Mouse (Mus musculus): ENCODE measurements around the gene Spem1. TPM values are rescaled to one million over a fixed set of nuclear protein-coding genes. Genes with fewer than 3 reads are reported as not detected.
A peak's percentile ranks its signal among the peaks of the same experiment; 100 is the strongest.

Spem1 gene
- total RNA-seq, 2 experiments from 2014 or later = not detected

DNA sequence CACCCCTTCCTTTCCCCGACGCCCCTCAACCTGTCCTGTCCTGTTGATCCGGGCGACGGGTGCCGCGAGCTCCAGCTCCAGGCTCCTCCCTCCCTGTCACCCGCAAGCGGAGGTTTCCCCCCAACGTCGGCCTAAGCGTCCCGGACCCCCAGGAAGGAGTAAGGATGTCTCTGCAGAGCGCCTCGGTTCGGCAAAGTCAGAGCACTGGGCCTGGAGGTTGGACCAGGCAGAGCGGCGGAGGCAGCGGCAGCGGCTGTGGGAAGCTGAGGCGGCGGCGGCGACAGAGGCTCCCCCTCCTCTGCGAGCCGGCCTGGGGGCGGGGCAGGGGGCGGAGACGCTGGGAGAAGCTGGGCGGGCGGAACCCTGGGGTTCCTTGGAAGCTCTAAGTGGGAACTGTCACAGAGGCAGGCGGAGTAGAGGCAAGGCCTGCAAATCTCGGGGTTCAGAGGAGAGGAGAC is 19.3 kb downstream of the Spem1 start:
- ATAC-seq (replicated peaks; ENCODE audit: poor library complexity, severe bottlenecking) = peak; percentile 62

DNA sequence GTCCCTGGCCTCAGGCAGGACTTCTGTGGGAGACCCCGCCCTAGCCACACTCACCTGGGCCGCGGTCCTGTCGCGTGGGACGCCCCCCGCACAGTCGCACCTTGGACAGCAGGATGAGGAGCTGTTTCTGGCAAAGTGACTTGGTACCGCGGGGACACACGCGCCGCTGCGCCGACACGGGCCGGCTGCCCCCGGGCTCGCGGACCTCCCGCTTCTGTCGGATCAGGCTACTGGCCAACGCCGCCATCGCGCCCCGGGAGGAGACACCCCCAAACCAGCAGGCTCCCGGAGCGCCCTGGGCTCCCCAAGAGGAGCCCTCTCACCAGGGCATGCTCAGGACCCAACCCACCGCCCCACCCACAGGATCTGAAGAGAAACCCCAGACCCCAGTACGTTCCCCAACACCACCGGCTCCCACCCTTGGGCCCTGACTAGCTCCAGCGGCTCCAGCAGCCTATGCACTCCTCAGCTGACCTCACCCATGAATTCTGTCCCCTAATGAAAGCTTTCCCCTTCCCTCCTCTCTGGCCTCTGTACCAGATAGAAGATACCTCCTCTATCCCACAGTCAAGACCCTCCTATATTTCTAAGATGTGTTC is 20.5 kb downstream of the Spem1 start, which contains the start of gene Fgf11:
TSS of gene Fgf11 (minus strand) at position 479 of the 599 bp plus-strand sequence.
- ATAC-seq (replicated peaks; ENCODE audit: poor library complexity, severe bottlenecking) = no peak

DNA sequence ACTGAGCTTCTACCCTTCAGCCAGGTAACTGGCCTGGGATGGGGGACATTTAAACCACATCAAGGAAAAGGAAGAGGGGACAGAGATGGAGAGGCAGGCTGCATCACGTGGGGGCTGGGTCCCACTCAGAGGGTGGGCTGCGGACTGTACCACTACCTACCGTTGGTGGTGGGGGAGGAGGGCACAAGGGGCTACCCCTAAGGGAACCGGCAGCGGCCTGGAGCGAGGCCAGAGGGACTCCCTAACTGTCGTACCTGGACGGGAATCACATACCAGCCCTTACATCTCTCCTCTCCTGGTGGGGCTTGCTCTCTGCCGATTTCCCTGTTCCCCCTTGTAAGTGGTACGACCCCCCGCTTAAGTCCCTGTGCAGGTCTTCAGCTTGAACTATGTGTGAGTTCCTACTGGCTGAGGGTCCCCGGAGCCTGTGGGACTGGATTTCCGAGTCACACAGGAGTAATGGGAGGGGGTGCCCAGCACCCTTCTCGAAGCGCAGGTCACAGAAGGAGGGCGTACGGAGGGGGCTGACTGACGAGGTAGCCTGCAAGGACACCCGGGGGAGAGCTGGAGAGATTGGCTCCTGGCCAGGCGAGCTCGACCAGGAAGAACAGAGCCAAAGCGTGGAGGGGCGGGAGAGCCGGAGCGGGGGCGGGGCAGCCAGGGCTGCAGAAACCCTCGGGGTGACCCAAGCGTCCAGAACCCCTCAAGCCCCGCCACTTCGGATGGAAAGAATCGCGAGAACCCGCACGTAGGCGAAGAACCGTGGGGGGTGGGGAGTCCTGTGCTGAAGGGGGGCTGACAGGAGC is 21.4 kb downstream of the Spem1 start:
- no peak for ATAC-seq (replicated peaks; ENCODE audit: poor library complexity, severe bottlenecking)

DNA sequence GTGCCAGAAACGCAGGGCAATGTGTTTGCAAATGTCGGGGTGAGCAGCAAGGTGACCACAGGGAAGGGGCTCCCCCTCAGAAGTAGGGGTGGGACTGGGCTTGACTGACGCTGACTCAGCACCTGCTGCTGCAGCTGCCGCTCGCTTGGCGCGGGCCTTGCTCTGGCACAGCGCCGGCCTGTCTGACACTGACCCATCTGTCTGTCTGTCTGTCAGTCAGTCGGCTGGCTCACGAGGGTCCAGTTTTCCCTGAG is 21.9 kb downstream of the Spem1 start:
- no peak for ATAC-seq (replicated peaks; ENCODE audit: poor library complexity, severe bottlenecking)

DNA sequence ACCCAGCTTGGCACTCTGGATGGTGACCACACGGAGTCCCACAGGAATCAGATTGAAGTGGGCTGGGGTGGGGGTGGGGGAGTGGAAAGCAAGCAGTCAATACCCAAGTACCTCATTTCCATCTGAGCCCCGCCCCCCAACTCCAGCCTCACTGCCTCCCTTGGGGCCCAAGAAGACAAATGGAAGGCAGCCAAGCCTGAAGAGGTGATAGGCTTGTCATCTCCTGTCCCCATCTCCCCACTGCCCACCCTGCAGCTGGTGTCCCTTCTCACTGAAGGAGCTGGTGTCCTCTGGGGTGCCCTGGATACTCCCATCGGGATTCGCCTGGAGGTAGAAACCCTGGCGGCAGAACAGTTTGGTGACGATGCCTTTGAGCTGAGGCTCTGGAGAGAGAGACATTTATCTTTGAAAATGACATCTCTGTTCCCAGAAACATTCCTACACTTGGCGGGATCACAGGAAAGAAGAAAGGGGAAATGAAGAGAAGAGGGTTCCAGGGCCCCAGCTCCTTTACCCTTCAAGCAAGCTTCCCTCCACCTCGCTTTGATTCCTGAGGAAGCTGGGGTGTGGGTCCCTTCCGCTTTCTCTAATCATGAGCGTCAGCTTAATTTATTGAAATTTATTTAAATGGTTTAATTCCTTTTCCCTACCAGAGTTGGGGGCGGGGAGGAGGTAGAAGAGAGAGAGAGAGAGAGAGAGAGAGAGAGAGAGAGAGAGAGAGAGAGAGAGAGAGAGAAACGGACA is 22.4 kb downstream of the Spem1 start:
- no peak for ATAC-seq (replicated peaks; ENCODE audit: poor library complexity, severe bottlenecking)

DNA sequence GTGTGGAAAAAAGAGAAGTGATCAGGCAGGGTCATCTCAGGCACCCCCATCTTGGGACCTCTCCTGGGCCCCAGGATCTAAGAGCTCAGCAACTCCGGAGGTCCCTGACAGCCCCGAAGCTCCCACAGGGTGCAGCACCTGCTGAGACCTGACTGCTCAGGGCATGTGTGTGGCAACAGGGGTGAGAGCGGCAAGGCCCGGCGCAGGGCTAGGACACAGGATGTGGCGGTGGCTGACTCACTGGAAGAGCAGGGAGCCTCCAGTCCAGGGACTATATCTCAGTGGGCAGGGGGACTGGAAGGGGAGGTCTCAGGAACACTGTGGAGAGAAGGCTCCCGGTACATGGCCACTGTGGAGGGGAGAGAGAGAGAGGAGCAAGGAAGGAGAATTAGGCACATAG is 24.1 kb downstream of the Spem1 start:
- no peak for ATAC-seq (replicated peaks; ENCODE audit: poor library complexity, severe bottlenecking)

DNA sequence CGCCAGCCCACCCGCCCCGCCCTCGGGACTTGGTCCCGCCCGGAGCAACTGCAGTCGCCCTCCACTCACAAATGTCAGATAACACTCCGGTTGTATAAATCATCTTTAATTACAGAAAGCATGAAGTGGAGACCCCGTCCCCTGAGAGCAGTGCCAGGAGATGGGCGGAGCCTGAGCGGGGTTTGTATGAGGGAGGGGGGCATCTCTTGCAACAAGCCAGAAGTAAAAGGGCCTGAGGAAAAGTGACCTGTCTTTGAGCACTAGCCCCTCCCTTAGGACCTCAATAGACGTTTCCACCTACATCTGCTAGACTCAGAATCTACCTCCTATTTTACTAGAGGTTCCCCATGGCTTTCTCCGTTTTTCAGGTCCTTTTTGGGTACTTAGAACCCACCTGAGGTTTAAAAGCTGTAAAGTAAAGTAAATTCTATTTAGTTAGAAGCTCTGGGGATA is 26.0 kb downstream of the Spem1 start:
- ATAC-seq (replicated peaks; ENCODE audit: poor library complexity, severe bottlenecking) = no peak

DNA sequence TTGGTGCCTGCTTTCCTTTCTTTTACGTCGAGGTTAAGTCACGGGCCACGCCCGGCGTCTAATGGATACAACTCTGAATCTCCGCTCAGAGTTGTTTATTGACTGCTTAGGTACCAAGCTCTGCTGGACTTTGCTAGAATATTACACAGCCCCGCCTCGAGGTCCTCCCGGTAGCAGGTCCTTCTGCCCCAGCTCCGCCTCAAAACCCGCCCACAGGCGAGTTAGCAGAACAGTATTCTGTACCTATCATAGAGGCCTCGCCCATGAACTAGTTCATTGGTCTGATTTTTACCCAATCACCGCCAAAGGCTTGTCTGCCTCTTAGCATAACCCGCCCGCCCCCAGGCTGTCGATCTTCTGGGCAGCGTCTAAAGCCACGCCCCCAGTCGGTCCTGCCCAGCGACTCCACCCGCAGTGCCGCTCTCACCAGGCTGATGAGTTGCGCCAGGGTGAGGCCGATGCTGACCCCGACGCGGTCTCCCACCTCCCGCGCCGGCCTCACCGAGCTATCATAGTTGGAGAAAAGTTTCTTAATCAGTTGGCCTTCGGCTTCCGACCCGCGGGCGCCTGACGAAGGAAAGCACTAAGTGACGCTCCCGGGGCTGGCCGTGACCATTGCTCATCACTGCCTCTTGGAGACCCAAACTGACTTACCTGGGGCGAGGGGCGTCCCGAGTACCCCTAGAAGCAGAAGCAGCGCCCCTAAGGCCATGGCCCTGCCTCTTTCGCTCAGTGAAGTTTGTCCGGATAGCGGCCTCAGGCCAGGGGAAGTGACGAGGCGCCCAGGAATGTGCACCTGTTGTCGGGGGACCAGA is 26.6 kb downstream of the Spem1 start, which contains the start of gene Chrnb1:
TSS of gene Chrnb1 (minus strand) at position 776 of the 815 bp plus-strand sequence.
- peak; percentile 92 for ATAC-seq (replicated peaks; ENCODE audit: poor library complexity, severe bottlenecking)

DNA sequence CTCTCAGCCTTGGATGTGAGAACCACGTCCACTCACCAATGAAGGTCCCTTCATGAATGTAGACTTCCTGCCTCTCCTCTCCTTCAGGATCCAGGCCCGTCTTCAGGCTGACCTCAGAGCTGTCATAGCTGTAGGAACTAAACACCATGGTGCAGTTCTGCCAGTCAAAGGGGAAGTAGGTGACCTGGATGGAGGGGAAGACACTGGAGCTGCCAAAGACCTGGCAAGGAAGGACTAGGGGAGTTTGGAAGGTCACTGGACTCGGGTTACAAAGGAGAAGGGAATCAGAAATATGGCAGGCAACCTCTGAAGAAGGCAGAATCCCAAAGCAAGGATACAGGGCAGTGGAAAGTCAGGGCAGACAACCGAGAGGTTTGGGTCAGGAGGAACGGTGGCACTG is 28.6 kb downstream of the Spem1 start:
- ATAC-seq (replicated peaks; ENCODE audit: poor library complexity, severe bottlenecking) = no peak

DNA sequence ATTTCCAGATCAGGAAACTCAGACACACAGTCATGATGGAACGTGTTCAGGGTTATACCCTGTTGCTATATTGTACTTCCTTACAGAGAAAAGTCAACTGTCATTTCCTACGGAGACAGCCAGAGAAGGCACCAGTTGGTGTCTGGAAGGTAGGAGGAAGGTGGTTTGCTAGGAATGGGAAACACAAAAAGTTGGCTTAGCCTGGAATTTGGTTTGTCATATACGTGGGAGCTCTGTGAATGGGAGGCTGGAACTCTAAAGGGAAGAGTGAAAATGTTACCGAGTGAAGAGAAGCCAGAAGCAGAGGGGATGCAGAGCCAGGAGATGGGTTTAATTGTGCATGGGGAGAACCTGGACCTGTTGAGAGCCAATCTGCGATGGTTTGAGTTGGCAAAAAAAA is 30.6 kb downstream of the Spem1 start:
- ATAC-seq (replicated peaks; ENCODE audit: poor library complexity, severe bottlenecking) = no peak

DNA sequence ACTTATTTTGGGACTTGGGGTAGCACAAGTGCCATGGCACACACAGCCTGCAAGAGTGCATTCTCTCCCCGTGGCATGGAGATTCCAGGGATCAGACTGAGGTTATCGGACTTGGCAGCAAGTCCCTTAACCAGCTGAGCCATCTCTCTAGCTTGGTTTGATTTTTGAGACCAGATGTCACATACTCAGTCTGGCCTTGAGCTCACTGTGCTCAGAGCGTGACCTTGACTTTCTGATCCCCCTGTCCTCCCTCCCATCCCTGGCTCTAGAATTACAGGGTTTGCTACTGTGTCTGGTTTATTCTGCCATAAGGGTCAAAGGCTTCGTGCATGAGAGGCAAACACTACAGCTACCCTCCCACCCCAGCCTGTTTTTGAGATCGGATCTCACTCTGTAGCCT is 32.5 kb downstream of the Spem1 start:
- no peak for ATAC-seq (replicated peaks; ENCODE audit: poor library complexity, severe bottlenecking)

DNA sequence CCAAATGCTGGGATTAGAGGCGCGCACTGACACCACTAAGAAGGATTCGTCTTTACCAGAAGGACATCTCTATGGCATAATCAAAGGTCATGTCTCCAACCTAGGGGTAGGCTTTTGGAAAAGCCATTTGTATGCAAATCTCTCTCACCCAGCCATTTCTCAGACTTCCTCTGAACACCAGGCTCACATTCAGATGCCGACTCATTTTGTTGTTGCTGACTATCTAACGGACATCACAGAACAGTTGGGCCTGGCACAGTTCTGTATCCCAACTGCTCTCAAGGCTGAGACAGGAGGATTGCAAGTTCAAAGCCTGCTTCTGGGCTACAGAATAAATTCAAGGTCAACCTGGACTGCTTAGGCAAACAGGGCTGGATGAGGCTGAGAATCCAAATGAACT is 34.7 kb downstream of the Spem1 start:
- no peak for ATAC-seq (replicated peaks; ENCODE audit: poor library complexity, severe bottlenecking)

DNA sequence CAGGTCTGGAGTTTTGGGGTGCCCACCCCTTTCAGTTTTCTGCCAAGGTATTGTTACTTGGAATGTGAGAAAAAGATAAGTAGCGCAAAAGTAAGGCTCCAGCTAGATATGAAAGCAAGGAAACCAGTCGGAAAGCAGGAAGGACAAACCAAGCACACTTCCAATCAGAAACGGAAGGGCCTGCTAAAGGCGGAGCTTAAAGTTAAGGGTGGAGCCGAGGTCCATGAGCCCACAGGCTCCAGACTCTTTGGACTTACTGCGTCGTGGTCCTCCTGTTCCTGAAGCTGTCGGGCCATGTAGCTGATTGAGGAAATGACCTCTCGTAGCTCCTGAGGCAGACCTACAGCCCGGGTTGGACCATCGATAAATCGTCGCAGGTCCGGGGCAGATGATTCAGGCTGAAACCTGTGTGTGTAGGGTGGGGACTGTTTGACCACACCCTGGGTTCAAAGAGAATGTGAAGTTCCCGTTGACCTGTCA is 37.1 kb downstream of the Spem1 start:
- ATAC-seq (replicated peaks; ENCODE audit: poor library complexity, severe bottlenecking) = peak; percentile 90

DNA sequence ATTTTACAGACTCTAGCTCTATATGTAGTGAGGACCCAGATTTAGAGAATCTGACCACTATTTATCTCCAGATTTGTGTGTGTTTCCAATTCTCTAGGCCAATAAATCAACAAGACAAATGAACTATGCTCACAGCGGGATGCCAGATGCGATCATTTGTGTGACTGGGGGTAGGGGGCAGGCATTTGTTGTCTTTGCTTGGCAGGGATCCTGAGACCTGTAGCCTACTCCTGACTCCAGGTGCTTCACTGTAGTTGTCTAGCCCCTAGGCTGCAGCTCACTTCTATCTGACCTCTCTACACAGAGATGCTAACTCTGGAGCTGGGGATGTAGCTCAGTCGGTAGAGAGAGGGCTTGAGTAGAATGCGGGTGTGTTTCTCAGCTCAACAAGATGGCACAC is 40.2 kb downstream of the Spem1 start:
- no peak for ATAC-seq (replicated peaks; ENCODE audit: poor library complexity, severe bottlenecking)

DNA sequence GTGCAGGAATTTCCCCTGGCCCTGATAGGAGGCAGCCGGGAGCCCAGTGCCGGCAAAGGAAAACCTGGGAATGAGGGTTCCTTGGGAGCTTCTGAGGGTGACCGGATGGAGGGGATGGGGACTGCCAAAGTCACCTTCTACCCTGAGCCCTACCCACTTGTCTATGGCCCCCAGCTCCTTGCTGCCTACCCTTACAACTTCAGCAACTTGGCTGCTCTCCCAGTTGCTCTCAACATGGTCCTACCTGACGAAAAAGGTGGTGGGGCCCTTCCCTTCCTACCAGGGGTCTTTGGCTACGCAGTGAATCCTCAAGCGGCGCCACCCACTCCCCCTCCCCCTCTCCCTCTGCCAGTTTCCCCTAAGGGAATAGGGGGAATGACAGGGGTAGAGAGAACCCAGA is 43.0 kb downstream of the Spem1 start:
- no peak for ATAC-seq (replicated peaks; ENCODE audit: poor library complexity, severe bottlenecking)

DNA sequence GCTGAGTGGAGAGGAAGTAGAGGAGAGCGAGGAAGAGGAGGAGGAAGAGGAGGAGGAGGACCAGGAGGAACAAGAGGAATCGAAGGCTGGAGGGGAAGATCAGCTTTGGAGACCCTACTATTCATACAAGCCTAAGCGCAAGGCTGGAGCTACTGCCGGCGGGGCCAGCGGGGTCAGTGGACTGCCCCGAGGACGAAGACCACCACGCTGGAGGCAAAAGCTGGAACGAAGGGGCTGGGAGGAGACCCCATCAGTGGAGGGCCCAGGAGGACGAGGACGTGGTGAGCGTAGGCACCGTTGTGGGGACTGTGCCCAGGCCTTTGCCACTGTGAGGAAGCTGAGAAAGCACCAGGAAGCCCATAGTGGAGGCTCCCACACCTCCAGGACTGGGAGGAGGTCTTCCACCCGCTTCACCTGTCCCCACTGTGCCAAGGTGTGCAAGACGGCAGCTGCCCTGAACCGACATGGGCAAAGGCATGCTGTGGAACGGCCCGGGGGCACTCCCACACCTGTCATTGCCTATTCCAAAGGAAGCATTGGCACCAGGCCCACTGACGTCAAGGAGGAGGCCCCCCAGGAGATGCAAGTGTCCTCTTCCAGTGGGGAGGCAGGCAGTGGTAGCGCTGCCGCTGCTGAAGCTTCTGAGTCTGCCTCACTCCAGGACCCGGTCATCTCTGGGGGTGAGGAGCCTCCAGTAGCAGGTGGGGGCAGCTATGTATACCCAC is 43.6 kb downstream of the Spem1 start:
- ATAC-seq (replicated peaks; ENCODE audit: poor library complexity, severe bottlenecking) = no peak

DNA sequence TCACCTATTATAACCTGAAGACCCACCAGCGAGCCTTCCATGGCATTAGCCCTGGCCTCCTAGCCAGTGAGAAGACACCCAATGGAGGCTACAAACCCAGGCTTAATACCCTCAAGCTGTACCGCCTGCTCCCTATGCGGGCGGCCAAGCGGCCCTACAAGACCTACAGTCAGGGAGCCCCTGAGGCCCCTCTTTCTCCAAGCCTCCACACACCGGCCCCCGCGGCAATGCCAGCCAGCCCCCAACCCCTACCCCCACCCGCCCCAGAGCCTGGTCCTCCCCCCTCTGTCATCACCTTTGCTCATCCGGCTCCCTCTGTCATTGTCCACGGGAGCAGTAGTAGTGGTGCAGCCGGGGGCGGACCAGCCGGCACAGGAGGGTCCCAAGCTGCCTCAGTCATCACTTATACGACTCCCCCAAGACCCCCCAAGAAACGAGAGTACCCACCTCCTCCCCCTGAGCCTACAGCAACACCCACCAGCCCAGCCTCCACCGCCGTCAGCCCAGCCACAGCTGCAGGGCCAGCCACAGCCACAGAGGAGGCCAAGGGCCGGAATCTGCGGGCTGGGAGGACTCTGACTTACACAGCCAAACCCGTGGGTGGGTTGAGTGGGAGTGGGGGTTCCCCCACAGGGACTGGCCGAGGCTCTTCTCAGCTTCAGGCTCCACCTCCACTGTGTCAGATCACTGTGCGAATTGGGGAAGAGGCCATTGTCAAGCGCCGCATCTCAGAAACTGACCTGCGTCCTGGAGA is 44.3 kb downstream of the Spem1 start:
- peak; percentile 67 for ATAC-seq (replicated peaks; ENCODE audit: poor library complexity, severe bottlenecking)

DNA sequence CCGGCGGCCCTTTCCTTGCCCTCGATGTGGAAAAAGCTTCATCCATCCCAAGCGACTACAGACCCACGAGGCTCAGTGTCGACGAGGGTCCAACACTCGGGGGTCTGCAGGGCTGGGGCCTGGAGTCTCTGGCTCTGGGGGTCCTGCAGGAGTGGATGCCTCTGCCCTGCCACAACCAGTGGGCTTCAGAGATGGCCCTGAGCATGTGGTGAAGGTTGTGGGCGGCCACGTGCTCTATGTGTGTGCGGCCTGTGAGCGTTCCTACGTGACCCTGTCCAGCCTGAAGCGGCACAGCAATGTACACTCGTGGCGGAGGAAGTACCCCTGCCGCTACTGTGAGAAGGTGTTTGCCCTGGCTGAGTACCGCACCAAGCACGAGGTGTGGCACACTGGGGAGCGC is 45.5 kb downstream of the Spem1 start:
- ATAC-seq (replicated peaks; ENCODE audit: poor library complexity, severe bottlenecking) = no peak

DNA sequence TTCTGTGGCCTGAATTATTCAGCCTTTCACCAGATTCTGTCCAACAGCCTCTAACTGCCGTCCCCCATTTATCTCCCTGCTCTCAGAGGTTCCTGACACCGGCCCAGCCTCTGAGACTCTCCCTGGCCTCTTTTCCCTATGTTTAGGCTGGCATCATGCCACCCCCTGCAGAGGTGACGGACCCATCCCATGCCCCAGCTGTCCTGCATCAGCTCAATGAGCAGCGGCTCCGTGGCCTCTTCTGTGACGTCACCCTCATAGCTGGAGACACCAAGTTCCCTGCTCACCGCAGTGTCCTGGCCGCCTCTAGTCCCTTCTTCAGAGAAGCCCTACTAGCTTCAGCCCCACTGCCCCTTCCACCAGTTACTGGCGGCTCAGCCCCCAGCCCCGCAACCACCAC is 46.3 kb downstream of the Spem1 start:
- no peak for ATAC-seq (replicated peaks; ENCODE audit: poor library complexity, severe bottlenecking)

Measured in granulocyte monocyte progenitor cell, adult 5-6 weeks (primary cell).